Mouse (Mus musculus): ENCODE measurements around the gene Mbtd1.
A peak's percentile ranks its signal among the peaks of the same experiment; 100 is the strongest.

Mbtd1 gene

GRCm38 (mm10) chr11:93987026-93987425 is 101.4 kb downstream of the Mbtd1 start:
- DNase-seq (ENCODE audit: low read depth), result no peak

GRCm38 (mm10) chr11:93987625-93988327 is 102.1 kb downstream of the Mbtd1 start:
- DNase-seq (ENCODE audit: low read depth), result no peak

- no peak for DNase-seq (ENCODE audit: low read depth)
Observed at GRCm38 (mm10) chr11:93988328-93989062, 102.8 kb downstream of the Mbtd1 start.

GRCm38 (mm10) chr11:93994531-93994930 is 108.9 kb downstream of the Mbtd1 start:
- DNase-seq (ENCODE audit: low read depth), result no peak

- peak; percentile 93 for DNase-seq (ENCODE audit: low read depth)
Observed at GRCm38 (mm10) chr11:93995111-93995719, 109.6 kb downstream of the Mbtd1 start.

- DNase-seq (ENCODE audit: low read depth), result peak; percentile 97
Observed at GRCm38 (mm10) chr11:93995720-93996305, 110.2 kb downstream of the Mbtd1 start, which contains the start of gene Spag9. Spag9 (plus strand) TSS chr11:93996091.
